Mouse (Mus musculus) layer of hippocampus, adult 9-10 months (tissue): ENCODE results near the gene Nxn.

ENCODE experiments used
- DNase-seq: peaks from one replicate; pipeline ENCODE4 v3.0.0; 2022; ENCODE audit warnings: low spot score

The Nxn gene

DNA sequence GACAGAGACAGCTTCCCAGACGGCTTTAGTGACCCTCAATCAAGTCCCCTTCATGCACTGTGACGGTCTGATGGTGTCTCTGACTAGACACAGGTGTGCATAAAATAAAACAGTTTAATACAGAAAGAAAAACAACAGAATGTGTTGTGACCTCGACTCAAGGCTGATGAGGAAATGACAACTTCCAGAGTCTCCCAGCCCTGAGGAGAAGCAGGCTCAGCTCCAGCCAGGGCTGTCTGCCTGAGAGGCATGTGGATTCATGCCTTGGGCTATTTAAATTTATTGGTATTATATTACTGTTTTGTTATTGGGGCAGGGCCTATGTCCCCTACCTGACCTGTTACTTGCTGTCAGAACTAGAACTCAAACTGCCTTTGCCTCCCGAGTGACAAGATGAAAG, 37.5 kb downstream of the Nxn start:
- no peak for DNase-seq

DNA sequence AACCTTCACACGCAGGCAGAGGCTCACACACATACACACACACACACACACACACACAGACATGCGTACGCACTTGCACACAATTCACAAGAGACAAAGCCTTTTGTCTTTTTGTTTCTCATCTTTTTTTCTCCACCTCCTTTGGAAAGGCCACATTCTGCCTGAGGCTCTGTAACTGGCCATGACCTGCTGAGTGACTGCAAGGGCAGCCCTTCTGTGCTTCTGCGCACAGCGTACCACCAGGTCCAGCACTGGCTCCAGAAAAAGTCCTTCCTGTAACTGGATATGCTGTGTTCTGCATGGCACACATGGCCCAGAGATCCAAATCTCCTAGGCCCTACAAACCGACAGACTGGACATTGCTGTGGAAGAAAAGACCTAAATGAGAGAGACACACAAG, 38.7 kb downstream of the Nxn start:
- no peak for DNase-seq

DNA sequence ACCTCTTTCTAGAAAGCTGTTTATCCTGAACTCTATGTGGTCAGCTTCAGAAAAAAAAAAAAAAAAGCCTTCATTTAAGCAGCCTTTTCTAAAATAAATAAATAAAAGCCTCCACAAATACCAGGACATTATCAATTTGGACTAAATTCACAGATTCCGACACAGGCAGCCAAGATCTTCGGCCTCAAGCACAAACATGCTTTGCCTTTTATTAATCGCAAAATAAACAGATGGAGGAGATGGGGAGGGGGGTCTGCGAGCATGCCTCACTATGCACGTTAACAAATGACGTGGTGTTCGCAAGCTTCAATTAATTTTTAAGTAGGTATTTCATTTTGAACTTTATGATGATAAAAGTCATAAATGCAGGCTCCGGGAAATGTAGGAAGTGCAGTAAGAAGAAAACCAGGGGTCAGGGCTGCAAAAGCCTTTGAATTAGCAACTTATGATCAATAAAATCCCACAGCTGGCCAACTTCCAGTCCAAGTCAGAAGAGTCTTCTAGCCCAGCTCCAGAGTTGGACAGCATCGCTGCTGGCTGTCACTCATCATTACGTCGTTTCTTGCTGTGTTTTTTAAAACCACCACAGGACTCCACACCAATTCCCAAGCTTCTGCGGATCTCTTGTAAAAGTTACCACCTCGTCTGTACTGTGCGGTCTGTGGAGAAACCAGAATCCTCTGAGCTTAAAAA, 40.2 kb downstream of the Nxn start:
- no peak for DNase-seq

DNA sequence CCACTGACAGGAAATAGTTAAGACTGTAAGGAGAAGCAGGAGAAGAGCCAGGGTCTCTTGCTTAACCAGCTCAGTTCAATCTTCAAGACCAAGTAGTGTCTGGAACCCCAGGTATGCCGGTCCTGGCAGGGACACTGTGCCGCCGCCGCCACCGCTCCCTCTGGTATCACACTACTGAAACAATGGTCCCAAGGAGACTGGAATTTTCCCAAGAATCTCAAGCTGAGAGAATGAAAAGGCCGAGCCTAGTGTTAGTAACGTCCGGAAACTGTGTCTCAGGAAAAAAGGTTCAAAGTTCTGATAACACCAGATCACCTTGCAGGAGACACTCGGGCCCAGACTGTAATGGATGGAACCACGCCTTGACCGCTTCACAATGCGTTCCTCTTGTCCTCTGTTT, 41.5 kb downstream of the Nxn start:
- DNase-seq, result no peak

DNA sequence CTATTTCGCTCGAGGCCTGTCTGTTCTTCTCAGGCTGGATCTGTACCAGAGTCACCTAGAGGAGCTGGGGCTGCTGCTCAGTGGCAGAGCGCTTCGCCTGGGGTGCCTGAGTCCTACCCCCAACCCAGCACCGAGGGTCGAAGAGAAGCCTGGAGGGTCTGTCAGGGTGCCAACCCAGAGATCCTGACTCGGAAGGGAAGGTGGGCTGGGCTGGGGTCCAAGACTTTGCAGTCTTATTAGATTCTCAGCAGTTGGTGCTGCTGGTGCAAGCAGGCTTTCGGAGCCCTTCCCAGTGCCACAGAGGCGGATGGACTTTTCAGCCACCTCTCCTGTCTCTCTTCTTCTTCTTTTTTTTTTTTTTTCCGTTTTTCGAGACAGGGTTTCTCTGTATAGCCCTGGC, 42.8 kb downstream of the Nxn start:
- no peak for DNase-seq

DNA sequence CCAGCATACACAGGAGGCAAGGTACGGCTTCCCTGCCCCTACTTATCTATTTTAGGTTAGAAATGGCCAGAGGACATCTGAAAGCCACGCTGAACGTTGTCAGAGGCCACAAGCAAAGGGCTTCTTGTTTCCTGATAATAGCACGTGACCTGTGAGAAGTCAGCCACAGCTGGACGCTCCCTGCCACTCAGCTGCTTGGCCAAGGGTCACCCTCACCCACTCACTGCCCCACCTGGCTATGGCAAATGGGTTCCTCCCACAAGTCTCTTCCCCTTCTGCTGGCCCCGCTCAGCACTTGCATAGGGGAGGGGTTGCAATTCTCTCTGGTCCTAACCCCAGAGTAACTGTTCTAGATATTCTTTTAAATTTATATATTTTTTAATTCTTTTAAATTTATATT, 43.5 kb downstream of the Nxn start:
- DNase-seq, result no peak

DNA sequence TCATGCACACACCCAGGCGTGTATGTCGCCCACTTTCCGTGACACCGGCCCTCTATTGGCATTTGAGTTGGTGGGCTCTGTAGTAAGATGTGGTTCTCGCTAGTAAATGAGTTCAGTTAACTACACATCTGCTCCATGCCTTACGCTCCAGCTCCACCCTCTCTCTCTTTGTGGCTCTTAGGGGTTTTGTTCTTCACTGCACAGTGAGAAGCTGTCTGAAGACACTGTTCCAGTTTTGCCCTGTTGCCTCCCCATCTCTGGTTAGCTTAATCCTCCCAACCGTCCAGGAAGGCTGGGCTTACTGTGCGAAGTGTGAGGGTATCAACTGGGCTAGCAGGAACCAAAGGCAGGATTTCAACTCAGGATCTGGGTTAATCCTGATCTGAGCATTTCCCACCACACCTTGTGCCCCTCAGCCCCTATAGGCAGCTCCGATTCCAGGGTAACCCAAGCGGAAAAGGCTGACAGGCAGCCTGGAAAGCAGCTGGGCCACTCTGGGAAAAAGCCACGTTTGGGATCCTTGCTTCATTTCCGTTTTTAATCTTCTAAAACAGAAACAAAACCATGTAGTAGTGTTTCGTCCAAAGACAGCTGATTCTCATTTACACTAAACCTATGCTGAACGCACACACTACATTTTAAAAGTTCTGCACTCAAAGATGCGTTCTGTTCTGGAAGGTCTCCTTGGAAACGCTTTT, 45.9 kb downstream of the Nxn start:
- DNase-seq, result no peak

DNA sequence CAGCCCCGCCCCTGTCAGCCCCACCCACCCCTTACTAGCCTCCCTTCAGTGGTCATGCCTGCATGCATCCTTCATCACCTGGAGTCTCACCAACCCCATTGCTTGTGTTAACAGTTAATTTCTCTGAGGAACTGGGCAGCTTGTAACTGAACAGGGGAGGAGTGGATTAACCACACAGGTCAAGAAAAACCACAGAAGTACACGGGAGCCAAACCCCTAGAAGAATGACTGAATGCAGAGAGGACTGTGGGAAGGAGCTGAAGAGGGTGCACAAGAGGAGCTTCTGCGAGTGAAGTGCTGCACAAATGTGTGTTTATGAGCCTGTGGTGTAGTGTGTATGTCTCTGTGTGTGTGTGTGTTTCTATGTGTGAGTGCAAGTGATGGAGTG, 47.3 kb downstream of the Nxn start:
- DNase-seq, result no peak

DNA sequence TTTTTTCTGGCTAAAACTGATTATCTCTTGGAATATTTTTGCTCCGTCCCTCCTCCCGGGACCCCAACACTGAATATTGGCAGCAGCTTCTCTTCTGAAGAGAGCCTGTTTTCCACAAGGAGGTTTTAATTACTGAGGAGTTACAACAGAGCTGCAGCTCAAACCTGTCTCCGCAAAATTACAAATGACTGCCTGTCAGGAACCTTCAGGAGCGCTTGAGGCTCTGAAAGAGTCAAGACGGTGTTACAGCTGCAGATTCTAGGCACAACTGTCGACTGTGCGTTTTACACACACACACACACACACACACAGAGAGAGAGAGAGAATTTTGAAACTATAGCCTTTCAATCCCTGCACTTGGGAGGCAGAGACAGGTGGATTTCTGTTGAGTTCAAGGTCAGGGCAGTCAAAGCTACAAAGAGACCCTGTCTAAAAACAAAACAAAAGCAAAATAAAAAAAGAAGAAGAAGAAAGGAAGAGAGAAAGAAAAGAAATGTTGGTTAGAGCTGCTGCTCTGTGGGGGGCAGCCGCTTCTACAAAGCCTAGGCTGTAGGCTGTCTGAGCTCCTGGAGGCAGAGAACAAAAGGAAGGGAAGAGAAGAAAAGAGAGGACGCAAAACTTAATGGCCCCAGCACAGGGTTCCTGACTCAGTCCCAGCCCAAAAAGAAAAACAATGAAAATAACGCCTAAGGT, 47.9 kb downstream of the Nxn start:
- DNase-seq, result no peak

DNA sequence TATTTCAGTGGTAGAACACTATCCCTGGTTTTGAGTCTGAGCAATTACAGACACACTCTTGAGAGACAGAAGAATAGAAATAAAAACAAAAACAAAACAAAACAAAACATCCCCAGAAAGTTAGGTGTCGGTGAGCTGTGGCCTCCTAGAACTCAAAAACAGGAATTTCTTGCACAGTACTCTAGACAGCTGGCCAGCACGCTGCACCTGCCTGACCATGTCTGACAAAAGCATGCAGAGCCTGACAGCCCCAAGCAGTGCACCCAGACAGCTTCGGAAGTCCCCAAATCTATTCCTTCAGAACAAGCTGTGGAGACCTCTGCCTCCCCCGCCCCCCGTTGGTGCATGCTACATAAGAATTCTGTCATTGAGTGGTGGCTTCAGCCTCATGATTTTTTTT, 49.1 kb downstream of the Nxn start:
- no peak for DNase-seq

DNA sequence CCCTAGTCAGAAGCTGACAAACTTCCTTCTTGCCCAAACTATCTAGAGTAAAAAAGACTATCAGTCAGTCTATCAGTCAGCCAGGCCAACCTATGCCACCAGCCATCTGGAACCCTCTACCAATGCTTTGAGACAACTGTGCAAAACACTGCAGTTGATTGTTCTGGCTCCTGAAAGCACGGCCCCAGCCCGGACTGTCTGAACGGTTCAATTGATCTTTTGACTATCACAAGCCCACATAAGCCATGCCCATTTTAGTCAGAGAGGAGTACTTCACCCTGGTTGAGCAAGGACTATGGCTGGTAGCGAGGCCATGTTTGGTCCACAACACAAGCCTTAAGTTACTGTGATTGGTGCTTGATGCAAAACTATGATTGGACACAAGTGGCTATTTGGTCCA, 51.4 kb downstream of the Nxn start:
- no peak for DNase-seq

DNA sequence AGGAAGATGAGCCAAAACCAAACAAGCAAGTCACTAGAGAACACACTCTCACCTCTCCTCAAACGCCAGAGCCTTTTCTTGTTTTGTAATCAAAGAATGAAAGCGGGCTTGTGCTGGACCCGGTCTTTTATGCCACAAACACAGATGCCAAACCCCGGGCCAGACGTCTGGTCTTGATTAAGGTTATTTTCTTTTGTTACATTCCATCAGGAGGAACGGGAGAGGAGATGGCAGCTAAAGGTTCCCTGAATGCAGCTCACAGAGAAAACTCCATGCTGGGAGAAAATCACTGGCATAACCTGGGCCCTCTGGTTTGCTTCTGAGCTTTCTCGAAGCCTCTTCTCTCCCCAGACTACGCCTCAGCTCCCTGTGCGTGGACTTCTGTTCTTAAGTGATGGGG, 55.9 kb downstream of the Nxn start:
- no peak for DNase-seq

DNA sequence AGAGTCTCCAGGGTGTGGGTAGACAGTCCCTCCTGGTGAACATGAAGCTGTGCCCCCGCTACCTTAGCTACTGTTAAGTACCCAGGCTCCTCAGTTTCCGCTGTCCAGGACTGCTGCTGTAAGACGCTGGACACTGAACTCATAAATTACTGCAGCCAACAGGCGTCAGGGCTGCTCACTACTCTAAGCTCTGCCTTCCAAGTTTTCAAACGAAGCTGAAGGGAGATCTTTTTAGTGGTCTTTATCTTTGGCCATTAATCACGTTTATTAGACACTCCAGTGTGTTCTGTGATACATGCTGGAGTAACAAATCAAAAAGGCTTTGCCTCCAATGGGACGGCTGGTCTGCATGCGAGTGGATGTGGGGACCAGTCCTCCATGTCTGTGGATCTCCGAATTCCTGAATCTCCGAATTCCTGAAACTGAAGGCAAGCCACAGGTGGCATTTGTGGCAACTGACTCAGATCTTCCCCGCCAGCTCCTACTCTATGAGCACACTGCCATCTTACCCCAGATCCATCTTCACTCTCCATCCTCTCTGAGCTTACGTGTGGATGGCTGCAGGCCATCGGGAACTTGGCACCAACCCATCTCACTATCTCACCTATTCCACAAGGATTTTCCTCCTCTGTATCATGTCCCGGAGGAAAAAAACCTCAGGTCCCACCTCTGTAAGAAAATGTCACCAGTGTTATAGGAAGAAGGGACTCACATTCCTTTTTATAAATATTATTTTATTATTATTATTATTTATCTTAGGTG, 56.9 kb downstream of the Nxn start:
- DNase-seq, result no peak

DNA sequence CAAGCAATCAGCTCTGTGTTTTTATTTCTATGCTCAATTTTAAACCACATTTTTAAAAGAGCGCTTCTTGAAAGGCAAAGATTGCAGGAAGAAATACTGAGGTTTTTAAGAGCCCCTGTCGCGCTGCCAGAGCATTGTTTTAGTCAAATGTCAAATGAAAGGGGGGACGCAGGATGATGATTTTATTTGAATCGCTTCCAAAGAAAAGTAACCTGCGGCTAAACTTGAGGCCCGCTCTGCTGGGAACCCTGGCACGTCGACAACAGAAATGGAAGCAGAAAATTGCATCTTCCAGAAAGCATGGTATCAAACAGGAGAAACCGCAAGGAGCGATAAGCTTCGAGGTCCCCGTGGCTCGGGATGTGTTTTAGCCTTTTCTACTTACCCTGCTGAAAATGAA, 57.8 kb downstream of the Nxn start:
- DNase-seq, result no peak

DNA sequence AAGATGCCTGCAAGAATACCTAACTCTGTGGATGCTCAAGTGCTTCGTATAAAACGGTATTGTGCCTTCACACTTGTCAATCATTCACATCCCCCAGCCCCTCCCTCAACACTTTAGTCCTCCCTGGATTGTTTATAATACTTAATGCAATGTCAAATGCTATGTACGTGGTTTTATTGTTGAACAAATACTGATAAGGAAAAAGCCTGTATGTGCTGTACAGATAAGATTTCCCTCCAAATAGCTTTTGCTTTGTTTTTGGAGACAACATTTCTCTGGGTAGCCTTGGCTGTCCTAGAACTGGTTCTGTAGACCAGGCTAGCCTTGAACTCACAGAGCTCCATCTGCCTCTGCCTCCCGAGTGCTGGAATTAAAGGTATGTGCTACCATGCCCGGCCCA, 59.1 kb downstream of the Nxn start:
- DNase-seq, result no peak

DNA sequence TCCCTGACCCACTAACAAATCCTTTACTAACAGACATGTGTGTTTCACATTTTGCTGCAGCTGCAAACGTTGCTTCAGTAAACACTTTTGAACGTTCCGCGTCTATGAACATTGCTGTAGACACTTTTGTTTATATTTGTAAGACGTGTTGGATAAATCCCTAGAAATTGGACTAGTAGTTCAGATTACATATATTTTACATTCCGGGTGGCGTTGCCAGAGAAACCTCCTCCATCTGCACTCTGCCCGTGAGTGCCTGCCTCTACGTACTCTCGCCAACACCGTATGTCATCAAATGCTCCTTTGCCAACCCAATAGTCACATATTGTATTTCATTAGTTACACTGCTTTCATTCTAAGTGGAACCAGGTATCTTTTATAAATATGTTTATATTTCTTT, 59.8 kb downstream of the Nxn start:
- no peak for DNase-seq

DNA sequence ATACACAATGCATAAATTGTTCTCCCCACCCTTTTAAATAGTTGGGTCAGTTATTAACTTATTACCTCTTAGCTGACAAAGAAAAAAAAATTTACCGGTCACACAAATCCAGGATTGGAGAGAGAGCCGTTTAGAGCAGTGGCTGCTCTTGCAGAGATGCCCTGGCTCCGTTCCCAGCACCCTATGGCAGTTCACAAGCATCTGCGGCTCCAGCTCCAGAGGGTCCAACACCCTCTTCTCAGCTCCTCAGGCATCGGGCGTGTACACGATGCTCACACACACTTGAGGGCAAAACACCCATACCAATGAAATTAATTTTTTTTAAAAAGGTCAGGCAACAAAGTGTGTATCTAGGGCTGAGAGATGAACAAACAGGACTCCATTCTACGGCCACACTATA, 60.3 kb downstream of the Nxn start:
- DNase-seq, result no peak

DNA sequence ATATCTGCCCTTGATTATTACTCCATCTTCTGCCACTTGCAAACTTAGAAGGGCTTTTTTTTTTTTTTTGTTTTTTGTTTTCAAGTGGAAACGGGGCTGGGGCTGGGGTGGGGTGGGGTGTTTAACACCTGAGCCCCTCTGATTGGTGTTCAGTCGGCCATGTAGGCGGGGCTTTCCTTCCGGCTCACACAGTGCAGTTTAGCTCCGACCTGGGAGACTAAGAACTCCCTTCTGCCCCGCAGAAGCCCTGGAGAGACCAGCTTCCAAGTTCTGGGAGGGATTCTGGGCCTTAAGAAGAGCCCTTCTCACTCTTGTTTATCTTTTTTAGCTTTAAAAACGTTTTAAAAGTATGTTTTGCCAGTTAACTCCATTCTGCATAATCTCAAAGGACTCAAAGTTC, 61.2 kb downstream of the Nxn start:
- DNase-seq, result no peak

DNA sequence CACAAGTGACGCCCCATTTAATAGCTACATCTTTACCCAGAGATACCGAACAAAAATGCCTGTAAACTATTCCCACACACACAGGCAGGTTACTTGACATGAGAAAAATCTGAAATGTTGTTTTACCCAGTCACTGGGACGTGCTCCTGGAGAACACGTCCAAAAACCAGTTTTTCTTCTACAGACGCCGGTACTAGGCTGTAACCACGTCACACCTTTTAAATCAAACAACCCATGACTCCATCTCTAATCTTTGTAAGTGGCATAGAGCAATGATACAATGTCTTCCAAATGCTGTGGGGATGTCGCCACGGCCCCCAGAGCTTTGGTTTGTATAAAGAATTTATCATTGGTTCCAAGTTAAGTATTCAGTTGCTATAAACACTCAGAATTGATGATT, 61.7 kb downstream of the Nxn start:
- DNase-seq, result no peak

DNA sequence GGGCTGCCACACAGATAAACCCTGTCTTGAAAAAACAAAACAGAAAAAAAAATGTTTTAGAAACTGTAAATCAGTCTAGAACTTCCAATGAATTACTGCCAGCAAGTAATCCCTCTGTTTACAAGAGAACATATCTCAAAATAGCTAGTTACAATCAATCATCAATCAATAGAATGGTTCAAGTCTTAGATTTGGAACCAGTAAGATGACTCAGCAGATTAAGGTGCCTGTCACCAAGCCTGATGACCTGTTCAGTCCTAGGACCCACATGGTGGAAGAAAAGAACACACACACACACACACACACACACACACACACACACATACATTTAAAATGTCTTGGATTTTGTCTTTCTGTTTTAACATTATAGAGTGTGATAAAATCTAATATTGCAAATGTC, 62.7 kb downstream of the Nxn start:
- no peak for DNase-seq

DNA sequence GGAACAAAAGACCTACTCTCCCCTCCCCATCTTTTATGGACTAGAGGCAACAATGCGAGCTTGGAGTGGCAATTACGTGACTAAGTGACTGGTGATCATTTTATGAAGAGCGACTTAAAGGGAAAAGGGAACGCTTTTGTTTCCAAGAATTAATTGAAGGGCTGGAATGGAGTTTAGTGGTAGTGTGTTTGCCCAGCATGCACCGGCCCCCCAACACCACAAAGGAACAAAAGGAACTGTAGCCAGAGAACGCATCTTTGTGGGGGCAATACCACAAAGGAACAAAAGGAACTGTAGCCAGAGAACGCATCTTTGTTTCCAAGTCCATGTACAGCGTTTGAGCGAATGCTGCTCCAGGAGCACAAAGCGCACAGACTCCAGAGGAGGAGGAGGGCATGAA, 64.0 kb downstream of the Nxn start:
- no peak for DNase-seq

DNA sequence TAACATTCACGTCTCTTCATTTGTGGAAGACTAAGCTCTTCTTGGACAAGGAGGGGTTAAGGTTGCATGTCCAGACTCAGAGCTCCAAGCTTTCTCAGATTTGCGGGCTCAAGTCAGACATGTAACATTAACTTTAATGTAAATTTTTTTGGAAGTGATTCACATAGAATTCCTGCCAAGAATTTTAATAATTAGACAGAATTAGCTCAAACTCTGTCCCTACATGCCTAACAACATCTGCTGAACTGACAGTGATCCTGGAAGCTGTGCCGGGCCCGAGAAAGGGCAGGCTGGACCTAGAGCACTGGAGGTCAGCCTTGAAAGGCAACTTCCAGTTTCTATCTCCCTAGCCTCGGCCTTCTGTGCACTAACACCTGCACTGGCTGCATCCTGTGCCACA, 66.7 kb downstream of the Nxn start:
- DNase-seq, result no peak
